Mouse (Mus musculus): ENCODE measurements around the gene Tctex1d1. TPM values are rescaled to one million over a fixed set of nuclear protein-coding genes. Genes with fewer than 3 reads are reported as not detected.

Tctex1d1 gene
- total RNA-seq, 2 experiments from 2014 or later, result 0.50 to 0.59 TPM

DNA sequence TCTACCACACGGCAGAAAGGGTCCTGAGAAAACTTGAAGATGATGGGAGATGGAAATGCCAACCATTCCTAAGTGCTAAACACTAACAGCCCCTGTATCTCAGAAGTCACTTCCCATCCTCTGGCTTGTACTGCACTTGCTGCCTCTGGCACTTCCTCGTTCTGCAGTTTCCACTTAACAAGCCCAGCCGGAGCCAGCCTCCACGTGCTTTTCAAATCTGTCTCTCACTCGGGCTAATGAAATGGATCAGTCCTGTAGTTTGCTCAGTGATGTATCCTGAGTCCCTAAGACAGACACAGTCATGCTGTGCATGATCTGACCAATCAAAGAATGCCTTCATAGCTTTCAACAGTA is 61.4 kb downstream of the Tctex1d1 start:
- intact Hi-C loops (cut with DNase I), result no loop called here
- DNase-seq (ENCODE audit: low spot score in 2 of 2), result no peak

DNA sequence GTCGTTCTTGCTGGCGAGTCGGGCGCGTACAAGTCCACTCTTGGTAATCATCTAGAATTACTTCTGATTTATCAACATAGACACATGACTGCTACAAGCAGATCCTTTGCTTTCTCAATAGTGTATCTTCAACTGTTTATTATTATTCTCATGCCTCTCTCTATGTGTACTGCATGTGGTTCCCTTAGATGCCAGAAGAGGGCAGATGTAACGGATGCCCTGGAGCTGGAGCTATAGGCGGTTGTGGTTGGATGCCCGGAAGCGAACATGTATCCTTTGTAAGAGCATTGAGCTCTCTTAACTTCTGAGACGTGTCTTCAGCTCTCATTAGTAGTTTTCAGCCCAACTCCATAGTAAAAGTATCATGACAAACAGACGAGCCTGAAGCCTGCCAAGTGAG is 64.6 kb downstream of the Tctex1d1 start:
- no peak for DNase-seq (ENCODE audit: low spot score in 2 of 2)
- intact Hi-C loops (cut with DNase I), result no loop called here

DNA sequence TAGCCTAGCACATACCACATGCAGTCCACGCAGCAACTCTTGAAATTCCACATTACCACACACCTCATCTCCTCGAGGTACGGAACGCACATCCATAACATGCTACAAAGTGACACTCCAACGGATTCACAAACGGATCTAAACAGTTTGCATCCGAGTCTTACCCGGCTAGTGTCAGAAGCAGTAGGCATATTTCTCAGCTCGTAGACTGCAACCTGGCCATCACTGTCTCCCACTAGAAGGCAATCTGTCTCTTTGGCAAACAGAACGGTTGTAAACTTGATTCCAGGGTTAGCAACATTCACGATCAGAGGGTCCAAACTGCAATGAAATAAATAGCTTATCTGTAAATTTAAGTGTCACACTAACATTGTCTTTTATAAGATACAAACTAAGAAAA is 69.6 kb downstream of the Tctex1d1 start:
- no peak for DNase-seq (ENCODE audit: low spot score in 2 of 2)
- intact Hi-C loops (cut with DNase I), result no loop called here

Other genes starting within 250 kb of the Tctex1d1 start
- 100 to 1,000 TPM; 280 to 316 TPM for gene Sgip1, start 237.3 kb upstream of the Tctex1d1 start, total RNA-seq (2021)
- 1 to 10 TPM in 1 of 2 experiments, not detected in 1; 1.2 TPM for gene Insl5, start 48.2 kb downstream of the Tctex1d1 start, total RNA-seq (2021)
- gene Mier1, start 135.8 kb downstream of the Tctex1d1 start, total RNA-seq (2021), result 10 to 100 TPM; 41.1 to 43.6 TPM
- gene Wdr78, start 135.9 kb downstream of the Tctex1d1 start, total RNA-seq (2021), result 10 to 100 TPM; 10.6 to 17.4 TPM
- 10 to 100 TPM; 10.2 to 15.3 TPM for gene Slc35d1, start 236.6 kb downstream of the Tctex1d1 start, total RNA-seq (2021)